Mouse (Mus musculus) MEL (cell line): Measurements from ENCODE around the gene Acaa1a.

Experiments
- CHD2 ChIP-seq: IDR thresholded peaks from 2 replicates; pipeline ENCODE4 v1.6.1; 2011; ENCODE audit warnings: low read length, improper control_type of control experiment
- EP300 ChIP-seq, 2 experiments: IDR thresholded peaks; 2 replicates each; pipeline ENCODE4 v1.6.1; 2011; ENCODE audit warnings: improper control_type of control experiment in 2 of 2, low read length in 2 of 2, low read depth in 1 of 2, mild to moderate bottlenecking in 1 of 2
- JUND ChIP-seq: IDR thresholded peaks from 2 replicates; pipeline ENCODE4 v1.6.1; 2011; ENCODE audit warnings: low read depth, mild to moderate bottlenecking, improper control_type of control experiment, low read length
- MXI1 ChIP-seq: IDR thresholded peaks from 2 replicates; pipeline ENCODE4 v1.6.1; 2011; ENCODE audit warnings: mild to moderate bottlenecking, low read depth, low read length, improper control_type of control experiment
- NRF1 ChIP-seq: IDR thresholded peaks from 2 replicates; pipeline ENCODE4 v1.6.1; 2014; ENCODE audit warnings: low read depth, mild to moderate bottlenecking, inconsistent platforms, low read length, improper control_type of control experiment, moderate library complexity; ENCODE audit not compliant: poor library complexity, insufficient read depth, severe bottlenecking
- POLR2A ChIP-seq, 2 experiments: IDR thresholded peaks; 2 replicates each; pipeline ENCODE4 v1.6.1; 2011 to 2012; ENCODE audit warnings: low read length in 2 of 2, mild to moderate bottlenecking in 2 of 2, control low read depth in 1 of 2, improper control_type of control experiment in 1 of 2, low read depth in 1 of 2, moderate library complexity in 1 of 2; ENCODE audit not compliant: control insufficient read depth in 1 of 2, insufficient read depth in 1 of 2, poor library complexity in 1 of 2
- TAL1 ChIP-seq: IDR thresholded peaks from 2 replicates; pipeline ENCODE4 v1.6.1; 2012; ENCODE audit warnings: mild to moderate bottlenecking, inconsistent platforms, low read length, moderate library complexity, mixed read lengths
- TCF12 ChIP-seq: IDR thresholded peaks from 2 replicates; pipeline ENCODE4 v1.6.1; 2014; ENCODE audit warnings: low read depth, mild to moderate bottlenecking, inconsistent platforms, low read length, improper control_type of control experiment, moderate library complexity

DNA sequence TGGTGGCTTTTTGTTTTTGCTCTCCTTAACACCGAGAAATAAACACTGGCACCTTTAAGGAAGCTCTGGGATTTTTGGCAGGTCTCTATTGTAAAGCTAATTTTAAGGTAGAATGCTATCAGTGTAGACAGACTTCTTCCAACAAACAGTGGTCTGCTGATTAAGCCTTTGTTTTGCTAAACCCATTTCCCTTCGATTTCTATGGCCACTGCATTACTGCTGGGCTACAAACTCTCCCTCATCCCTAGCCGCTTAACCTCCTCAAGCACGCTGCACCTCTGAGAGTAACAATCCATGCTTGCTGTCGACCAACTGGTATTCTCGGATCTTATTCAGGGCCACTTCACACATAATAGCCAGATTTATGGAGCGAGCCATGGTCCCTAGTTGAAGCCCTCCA lies 18.5 kb upstream of the Acaa1a start:
- TF ChIP-seq POLR2A (IDR thresholded peaks at IDR 0.05; ENCODE audit: control insufficient read depth in 1 of 2, insufficient read depth in 1 of 2, low read depth in 1 of 2, low read length in 2 of 2, poor library complexity in 1 of 2) (no peak), TAL1 (0 out of 2 replicates have a peak, but pooled peaks have one; percentile 33), CHD2 (no peak), JUND (no peak), NRF1 (no peak), EP300 (IDR thresholded peaks at IDR 0.05; ENCODE audit: low read depth in 1 of 2, low read length in 2 of 2) (no peak), TCF12 (no peak), MXI1 (no peak)
